Mouse (Mus musculus) kidney, postnatal 14 days (tissue): ENCODE measurements around the gene Catsper1.
"Not testable (repeated sequence)": the region's sequence is repeated elsewhere in the genome, so short reads cannot be mapped to it uniquely, and the experiment has no call there.

ENCODE experiments used
- DNase-seq: peaks from one replicate; pipeline ENCODE4 v3.0.0; 2022; ENCODE audit warnings: mixed read lengths

Gene Catsper1

GRCm38 (mm10) chr19:5335441-5335840, at the start of gene Catsper1:
Gene Catsper1, plus strand, starts transcription at chr19:5335741.
- DNase-seq: no peak

- DNase-seq: peak; percentile 99
Observed at GRCm38 (mm10) chr19:5294972-5295735, 40.4 kb upstream of the Catsper1 start, which contains the start of gene Sf3b2. Gene Sf3b2, minus strand, starts transcription at chr19:5295455.

- no peak for DNase-seq
Observed at GRCm38 (mm10) chr19:5295736-5296075, 39.8 kb upstream of the Catsper1 start.

- DNase-seq: no peak
Observed at GRCm38 (mm10) chr19:5296630-5297029, 38.9 kb upstream of the Catsper1 start.

- no peak for DNase-seq
Observed at GRCm38 (mm10) chr19:5297903-5298800, 37.4 kb upstream of the Catsper1 start, which contains the start of gene Gal3st3. Gene Gal3st3, plus strand, starts transcription at chr19:5298331.

- DNase-seq: no peak
Observed at GRCm38 (mm10) chr19:5300588-5300987, 35.0 kb upstream of the Catsper1 start.

- DNase-seq: peak; percentile 67
Observed at GRCm38 (mm10) chr19:5302455-5302854, 33.1 kb upstream of the Catsper1 start.

GRCm38 (mm10) chr19:5306279-5306678, 29.3 kb upstream of the Catsper1 start:
- DNase-seq: no peak

- no peak for DNase-seq
Observed at GRCm38 (mm10) chr19:5306968-5307734, 28.4 kb upstream of the Catsper1 start.

- DNase-seq: no peak
Observed at GRCm38 (mm10) chr19:5309025-5309424, 26.5 kb upstream of the Catsper1 start.

GRCm38 (mm10) chr19:5313189-5313588, 22.4 kb upstream of the Catsper1 start:
- no peak for DNase-seq

- DNase-seq: peak; percentile 62
Observed at GRCm38 (mm10) chr19:5323801-5324200, 11.7 kb upstream of the Catsper1 start.

- DNase-seq: peak; percentile 44
Observed at GRCm38 (mm10) chr19:5327970-5328369, 7.6 kb upstream of the Catsper1 start.

GRCm38 (mm10) chr19:5334741-5335140, 800 bp upstream of the Catsper1 start:
- no peak for DNase-seq

- DNase-seq: peak; percentile 84
Observed at GRCm38 (mm10) chr19:5337975-5338374, 2.4 kb downstream of the Catsper1 start.

- DNase-seq: no peak
Observed at GRCm38 (mm10) chr19:5341360-5341759, 5.8 kb downstream of the Catsper1 start.

- DNase-seq: peak; percentile 24
Observed at GRCm38 (mm10) chr19:5345297-5346131, 10.0 kb downstream of the Catsper1 start.

GRCm38 (mm10) chr19:5348064-5348463, 12.5 kb downstream of the Catsper1 start:
- no peak for DNase-seq

GRCm38 (mm10) chr19:5348526-5349501, 13.3 kb downstream of the Catsper1 start:
- peak; percentile 40 for DNase-seq

GRCm38 (mm10) chr19:5349502-5349873, 13.9 kb downstream of the Catsper1 start, which contains the start of gene Cst6:
Gene Cst6, minus strand, starts transcription at chr19:5349574.
- DNase-seq: not testable (repeated sequence)

- no peak for DNase-seq
Observed at GRCm38 (mm10) chr19:5353609-5354008, 18.1 kb downstream of the Catsper1 start.
